13 mouse cellular contexts compared by ENCODE assay signal in the genomic region with DNA sequence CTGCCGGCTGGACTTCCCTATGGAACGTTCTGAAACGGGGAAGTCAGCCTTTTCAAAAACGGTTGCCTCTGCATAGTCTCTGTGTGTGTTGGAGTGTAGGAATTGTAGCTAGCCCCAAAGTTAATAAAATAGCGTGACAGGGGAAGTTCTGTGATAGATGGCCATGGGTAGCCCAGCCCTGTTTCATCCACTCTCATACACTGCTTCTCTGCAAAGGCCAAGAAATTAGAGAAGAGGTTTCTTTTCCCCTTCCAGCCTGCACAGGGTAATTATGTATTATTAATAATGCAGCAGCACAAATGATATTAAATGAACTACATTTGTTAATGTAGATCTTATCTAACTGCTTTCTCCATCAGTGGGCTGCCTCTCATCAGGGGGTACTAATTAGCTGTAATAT.
DNase-seq lines count a peak whose midpoint lies in the region; ATAC-seq lines count a peak whose summit lies in the region.
"Had no signal": no experiment of that assay in that cellular context is flagged by ENCODE, and none has a peak within 500 bp of the region (broad histone marks: within the 10 kb centered on the region; RNA-seq: fewer than 3 reads in every experiment).

No protein-coding gene starts in this region.

- peak; percentile 62; the same call in 1 of the 2 replicates for ATAC-seq in hindbrain, embryonic 13.5 days (ENCODE audit: low FRiP score)
- ATAC-seq in hindbrain, embryonic 15.5 days (ENCODE audit: low FRiP score, low read depth): peak; percentile 30
- ATAC-seq in hindbrain, embryonic 16.5 days: peak; percentile 75
- ATAC-seq in stomach, embryonic 16.5 days (ENCODE audit: insufficient read depth, low FRiP score): no peak; the same call in 1 of the 2 replicates
- ATAC-seq: forebrain, embryonic 13.5 days; forebrain, postnatal 0 days; intestine, embryonic 15.5 days had no signal

- no peaks in the 10 kb centered on the region for H3K9me3 ChIP-seq in hindbrain, embryonic 13.5 days
- no peaks in the 10 kb centered on the region for H3K9me3 ChIP-seq in hindbrain, embryonic 10.5 days
- H3K9me3 ChIP-seq in hindbrain, embryonic 15.5 days: no peaks in the 10 kb centered on the region
- H3K9me3 ChIP-seq in hindbrain, embryonic 16.5 days (ENCODE audit: control insufficient read depth, low read length): no peaks in the 10 kb centered on the region
- H3K9me3 ChIP-seq in stomach, embryonic 16.5 days (replicated peaks; ENCODE audit: control insufficient read depth, low read length): no peaks in the 10 kb centered on the region
- H3K9me3 ChIP-seq: embryonic facial prominence, embryonic 10.5 days; forebrain, embryonic 13.5 days; heart, embryonic 10.5 days; intestine, embryonic 15.5 days had no signal

- H3K4me1 ChIP-seq in hindbrain, embryonic 13.5 days (replicated peaks): peaks cover 16% of the 10 kb centered on the region
- H3K4me1 ChIP-seq in hindbrain, embryonic 10.5 days (replicated peaks): no peaks in the 10 kb centered on the region
- 0 out of 2 replicates have a peak, but pooled peaks cover 11% of the 10 kb centered on the region for H3K4me1 ChIP-seq in hindbrain, embryonic 15.5 days (replicated peaks)
- peaks cover 2% of the 10 kb centered on the region; the same call in 1 of the 2 replicates for H3K4me1 ChIP-seq in hindbrain, embryonic 16.5 days (ENCODE audit: control insufficient read depth, insufficient read depth, low read depth, low read length)
- 0 out of 2 replicates have a peak, but pooled peaks cover 2% of the 10 kb centered on the region for H3K4me1 ChIP-seq in stomach, embryonic 16.5 days (ENCODE audit: control insufficient read depth, insufficient read depth, low read length)
- H3K4me1 ChIP-seq: heart, embryonic 10.5 days; intestine, embryonic 15.5 days had no signal

- no peak overlapping the region for H3K4me2 ChIP-seq in hindbrain, embryonic 13.5 days
- H3K4me2 ChIP-seq in hindbrain, embryonic 15.5 days: no peak overlapping the region
- H3K4me2 ChIP-seq in hindbrain, embryonic 16.5 days (ENCODE audit: low read length): no peak overlapping the region
- no peak overlapping the region for H3K4me2 ChIP-seq in stomach, embryonic 16.5 days (ENCODE audit: low read depth, low read length)
- H3K4me2 ChIP-seq: forebrain, embryonic 13.5 days; intestine, embryonic 15.5 days had no signal

- WGBS in hindbrain, embryonic 13.5 days: 77% methylated on average over 5 of the region's 5 CpGs
- WGBS in hindbrain, embryonic 10.5 days: 91% methylated on average over 5 of the region's 5 CpGs
- WGBS in hindbrain, embryonic 15.5 days: 73% methylated on average over 5 of the region's 5 CpGs
- 73% methylated on average over 5 of the region's 5 CpGs for WGBS in hindbrain, embryonic 16.5 days
- 69% methylated on average over 5 of the region's 5 CpGs for WGBS in stomach, embryonic 16.5 days

- DNase-seq in hindbrain, embryonic 10.5 days (ENCODE audit: low spot score): no peak
- no peak for DNase-seq in ovary, postnatal 10 days (ENCODE audit: low spot score)
- DNase-seq in left cerebral cortex, adult 8-10 months (ENCODE audit: low spot score in 2 of 2): no peak
- DNase-seq: cerebellum, adult 2 months; forebrain, postnatal 0 days had no signal

- H3K27me3 ChIP-seq in hindbrain, embryonic 13.5 days: no peaks in the 10 kb centered on the region
- H3K27me3 ChIP-seq in hindbrain, embryonic 10.5 days (ENCODE audit: insufficient read depth, poor library complexity, severe bottlenecking): no peaks in the 10 kb centered on the region
- no peaks in the 10 kb centered on the region for H3K27me3 ChIP-seq in hindbrain, embryonic 15.5 days
- no peaks in the 10 kb centered on the region for H3K27me3 ChIP-seq in hindbrain, embryonic 16.5 days (replicated peaks; ENCODE audit: control insufficient read depth, insufficient read depth, low read length)
- H3K27me3 ChIP-seq in stomach, embryonic 16.5 days (ENCODE audit: control insufficient read depth, insufficient read depth, low read length): no peaks in the 10 kb centered on the region
- H3K27me3 ChIP-seq: forebrain, embryonic 13.5 days; intestine, embryonic 15.5 days had no signal

- H3K9ac ChIP-seq in hindbrain, embryonic 13.5 days: no peak overlapping the region
- H3K9ac ChIP-seq in hindbrain, embryonic 15.5 days: no peak overlapping the region
- no peak overlapping the region for H3K9ac ChIP-seq in hindbrain, embryonic 16.5 days (ENCODE audit: low read depth, low read length)
- no peak overlapping the region for H3K9ac ChIP-seq in stomach, embryonic 16.5 days (ENCODE audit: low read length)
- H3K9ac ChIP-seq: forebrain, embryonic 13.5 days; forebrain, postnatal 0 days; intestine, embryonic 15.5 days had no signal

- no peaks in the 10 kb centered on the region for H3K36me3 ChIP-seq in hindbrain, embryonic 13.5 days
- H3K36me3 ChIP-seq in hindbrain, embryonic 10.5 days: no peaks in the 10 kb centered on the region
- no peaks in the 10 kb centered on the region for H3K36me3 ChIP-seq in hindbrain, embryonic 15.5 days
- no peaks in the 10 kb centered on the region for H3K36me3 ChIP-seq in hindbrain, embryonic 16.5 days (ENCODE audit: control insufficient read depth, insufficient read depth, low read length)
- H3K36me3 ChIP-seq in stomach, embryonic 16.5 days (ENCODE audit: control insufficient read depth, insufficient read depth, low read length): no peaks in the 10 kb centered on the region
- H3K36me3 ChIP-seq: embryonic facial prominence, embryonic 10.5 days; heart, embryonic 10.5 days; intestine, embryonic 15.5 days had no signal

- H3K27ac ChIP-seq in hindbrain, embryonic 13.5 days: peak overlapping the region; percentile 66
- H3K27ac ChIP-seq in hindbrain, embryonic 10.5 days: no peak overlapping the region
- peak overlapping the region; percentile 1; the same call in 1 of the 2 replicates for H3K27ac ChIP-seq in hindbrain, embryonic 15.5 days (replicated peaks)
- H3K27ac ChIP-seq in hindbrain, embryonic 16.5 days (ENCODE audit: low read depth, low read length): no peak overlapping the region
- peak overlapping the region; percentile 36; the same call in 1 of the 2 replicates for H3K27ac ChIP-seq in stomach, embryonic 16.5 days (ENCODE audit: low read length)
- H3K27ac ChIP-seq: embryonic facial prominence, embryonic 10.5 days; forebrain, embryonic 13.5 days; heart, embryonic 10.5 days; intestine, embryonic 15.5 days had no signal

- no peak overlapping the region for H3K4me3 ChIP-seq in hindbrain, embryonic 13.5 days
- no peak overlapping the region for H3K4me3 ChIP-seq in hindbrain, embryonic 10.5 days
- no peak overlapping the region for H3K4me3 ChIP-seq in hindbrain, embryonic 15.5 days
- no peak overlapping the region for H3K4me3 ChIP-seq in hindbrain, embryonic 16.5 days (ENCODE audit: low read length)
- H3K4me3 ChIP-seq in stomach, embryonic 16.5 days (replicated peaks; ENCODE audit: low read length): no peak overlapping the region
- H3K4me3 ChIP-seq: embryonic facial prominence, embryonic 10.5 days; forebrain, embryonic 13.5 days; heart, embryonic 10.5 days; intestine, embryonic 15.5 days had no signal

Comparison
In these comparisons a context has a peak if more than half of its experiments do, and no peak if none do; other contexts are left out.
1. H3K27ac ChIP-seq: peak in hindbrain, embryonic 13.5 days (single experiment), hindbrain, embryonic 15.5 days (single experiment) and stomach, embryonic 16.5 days (single experiment); none in hindbrain, embryonic 10.5 days (single experiment) and hindbrain, embryonic 16.5 days (single experiment).